8 mouse cellular contexts compared by ENCODE assay signal in the genomic region with DNA sequence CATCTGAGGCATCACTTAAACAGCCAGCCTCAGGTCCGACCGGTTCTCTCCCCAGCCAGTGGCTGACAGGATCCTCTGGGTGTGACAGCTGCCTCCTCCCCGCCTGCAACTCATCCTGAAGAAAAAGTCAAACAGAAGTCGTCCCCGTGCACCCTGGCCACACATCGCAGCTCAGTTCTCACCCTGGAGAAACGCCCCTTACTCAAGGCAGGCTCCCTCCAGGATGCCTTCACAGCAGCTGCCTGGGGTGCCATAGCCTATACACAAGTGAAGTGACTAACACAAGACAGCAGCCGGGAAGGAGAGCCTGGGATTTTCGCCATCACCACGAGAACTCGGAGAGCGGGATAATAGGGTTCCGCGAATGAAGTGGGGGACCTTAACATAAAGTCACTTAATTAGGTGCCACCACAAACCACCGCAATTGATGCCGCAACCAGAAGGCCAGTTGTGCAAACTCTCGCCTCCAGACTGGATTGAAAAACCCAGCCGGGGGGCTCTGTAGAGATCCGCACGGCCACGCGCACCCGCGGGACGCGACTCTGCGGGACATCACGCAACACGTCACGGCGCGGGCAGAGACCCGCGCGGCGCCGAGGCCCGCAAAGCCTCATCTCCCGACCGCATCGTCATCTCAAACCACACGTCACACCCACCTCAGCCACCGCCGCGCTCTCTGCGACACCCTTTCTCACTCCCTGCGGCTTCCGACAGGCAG. TPM values are rescaled to one million over a fixed set of nuclear protein-coding genes. Genes with fewer than 3 reads are reported as not detected.
DNase-seq lines count a peak whose midpoint lies in the region; ATAC-seq and TF ChIP-seq lines count a peak whose summit lies in the region.

No protein-coding gene starts in this region.

- H3K27ac ChIP-seq in left cerebral cortex, adult 2 months, result peak overlapping the region; percentile 89
- H3K27ac ChIP-seq in heart, embryonic 16.5 days (ENCODE audit: low read length), result peak overlapping the region; percentile 59
- peak overlapping the region; percentile 88 for H3K27ac ChIP-seq in liver, embryonic 13.5 days
- H3K27ac ChIP-seq in neural tube, embryonic 14.5 days (ENCODE audit: low read depth, low read length), result peak overlapping the region; percentile 87

- peak overlapping the region; percentile 93 for H3K9ac ChIP-seq in heart, embryonic 16.5 days (ENCODE audit: low read length)
- peak overlapping the region; percentile 93 for H3K9ac ChIP-seq in liver, embryonic 13.5 days
- H3K9ac ChIP-seq in neural tube, embryonic 14.5 days (replicated peaks; ENCODE audit: low read depth, low read length), result peak overlapping the region; percentile 56

- WGBS in heart, embryonic 16.5 days, result under 1% methylated on average over 48 of the region's 48 CpGs
- under 1% methylated on average over 46 of the region's 48 CpGs for WGBS in liver, embryonic 13.5 days (ENCODE audit: insufficient replicate concordance)
- WGBS in neural tube, embryonic 14.5 days, result under 1% methylated on average over 48 of the region's 48 CpGs

- no peak for DNase-seq in left cerebral cortex, adult 2 months (ENCODE audit: extremely low spot score in 1 of 2, low spot score in 2 of 2)
- DNase-seq in left cerebral cortex, postnatal 4 days, result no peak
- DNase-seq in MEL-GATA-1-ER (ENCODE audit: extremely low read depth, low read depth), result peak; percentile 14
- DNase-seq in c-Kit-positive CD71-positive TER-119-positive erythroid progenitor cells, embryonic 14.5 days (ENCODE audit: low spot score), result peak; percentile 29
- peak; percentile 18 for DNase-seq in liver, embryonic 13.5 days
- DNase-seq in right cerebral cortex, postnatal 14 days, result no peak

- no peaks in the 10 kb centered on the region for H3K27me3 ChIP-seq in heart, embryonic 16.5 days (ENCODE audit: control insufficient read depth, insufficient read depth, low read length)
- no peaks in the 10 kb centered on the region for H3K27me3 ChIP-seq in liver, embryonic 13.5 days
- H3K27me3 ChIP-seq in neural tube, embryonic 14.5 days (ENCODE audit: control insufficient read depth, insufficient read depth, low read length), result no peaks in the 10 kb centered on the region

- peak overlapping the region; percentile 78 for H3K4me2 ChIP-seq in heart, embryonic 16.5 days (ENCODE audit: low read depth, low read length)
- peak overlapping the region; percentile 95 for H3K4me2 ChIP-seq in liver, embryonic 13.5 days
- H3K4me2 ChIP-seq in neural tube, embryonic 14.5 days (ENCODE audit: low read depth, low read length), result peak overlapping the region; percentile 77

- ATAC-seq in heart, embryonic 16.5 days (replicated peaks; ENCODE audit: extremely low read depth, insufficient read depth, low FRiP score), result peak; percentile 31; the same call in 1 of the 2 replicates
- ATAC-seq in liver, embryonic 13.5 days (ENCODE audit: low read depth), result peak; percentile 70
- ATAC-seq in neural tube, embryonic 14.5 days (ENCODE audit: low read depth), result peak; percentile 85

- H3K36me3 ChIP-seq in heart, embryonic 16.5 days (ENCODE audit: control insufficient read depth, insufficient read depth), result peaks cover 7% of the 10 kb centered on the region; the same call in 1 of the 2 replicates
- peaks cover 17% of the 10 kb centered on the region for H3K36me3 ChIP-seq in liver, embryonic 13.5 days
- no peaks in the 10 kb centered on the region; the same call in none of the 2 replicates for H3K36me3 ChIP-seq in neural tube, embryonic 14.5 days (ENCODE audit: control insufficient read depth, insufficient read depth, low read length)

- intact Hi-C loops in left cerebral cortex, adult 2 months (cut with DNase I), result no loop called here
- intact Hi-C loops in left cerebral cortex, postnatal 4 days (cut with DNase I), result no loop called here

- H3K9me3 ChIP-seq in heart, embryonic 16.5 days (replicated peaks; ENCODE audit: control insufficient read depth, low read length), result no peaks in the 10 kb centered on the region
- no peaks in the 10 kb centered on the region for H3K9me3 ChIP-seq in liver, embryonic 13.5 days (replicated peaks)
- H3K9me3 ChIP-seq in neural tube, embryonic 14.5 days (ENCODE audit: control insufficient read depth, low read length), result no peaks in the 10 kb centered on the region

- H3K4me1 ChIP-seq in heart, embryonic 16.5 days (ENCODE audit: control insufficient read depth, insufficient read depth, low read length), result peaks cover 8% of the 10 kb centered on the region
- peaks cover 29% of the 10 kb centered on the region for H3K4me1 ChIP-seq in liver, embryonic 13.5 days (replicated peaks)
- peaks cover 11% of the 10 kb centered on the region for H3K4me1 ChIP-seq in neural tube, embryonic 14.5 days (ENCODE audit: control insufficient read depth, insufficient read depth, low read length)

- no peak for TF ChIP-seq CTCF in left cerebral cortex, adult 2 months (IDR thresholded peaks at IDR 0.05)

- H3K4me3 ChIP-seq in left cerebral cortex, adult 2 months, result peak overlapping the region; percentile 86
- H3K4me3 ChIP-seq in heart, embryonic 16.5 days (ENCODE audit: low read length), result peak overlapping the region; percentile 84
- H3K4me3 ChIP-seq in liver, embryonic 13.5 days (replicated peaks), result peak overlapping the region; percentile 97
- peak overlapping the region; percentile 51 for H3K4me3 ChIP-seq in neural tube, embryonic 14.5 days (ENCODE audit: low read depth, low read length)

RNA-seq across cellular contexts. Expression of a gene that starts 0.5 kb away (rescaled TPM):
- 10 to 100 TPM; 43.8 to 47.1 TPM for total RNA-seq in left cerebral cortex, adult 2 months (2021)
- total RNA-seq in left cerebral cortex, postnatal 4 days (2021), result 10 to 100 TPM; 32.0 to 40.9 TPM
- polyA plus RNA-seq in heart, embryonic 16.5 days (2015; fragmentation: Nextera tagmentation; extraction: Ambion mirVana), result 12.9 and 13.9 TPM in 2 replicates
- polyA plus RNA-seq in liver, embryonic 13.5 days (2015; fragmentation: Nextera tagmentation; extraction: Ambion mirVana), result 8.9 and 12.3 TPM in 2 replicates
- polyA plus RNA-seq in neural tube, embryonic 14.5 days (2014; fragmentation: Nextera tagmentation; extraction: Ambion mirVana), result 21.7 and 27.1 TPM in 2 replicates

RNA-seq across cellular contexts. Expression of a gene that starts 30.2 kb away (rescaled TPM):
- 1 to 10 TPM; 8.0 to 8.5 TPM for total RNA-seq in left cerebral cortex, adult 2 months (2021)
- 1 to 10 TPM; 2.5 to 4.3 TPM for total RNA-seq in left cerebral cortex, postnatal 4 days (2021)
- polyA plus RNA-seq in heart, embryonic 16.5 days (2015; fragmentation: Nextera tagmentation; extraction: Ambion mirVana), result 0.11 and 0.17 TPM in 2 replicates
- polyA plus RNA-seq in liver, embryonic 13.5 days (2015; fragmentation: Nextera tagmentation; extraction: Ambion mirVana), result not detected in 2 replicates
- polyA plus RNA-seq in neural tube, embryonic 14.5 days (2014; fragmentation: Nextera tagmentation; extraction: Ambion mirVana), result 0.78 and 1.1 TPM in 2 replicates

RNA-seq across cellular contexts. Expression of a gene that starts 30.4 kb away (rescaled TPM):
- 10 to 100 TPM; 51.5 to 58.5 TPM for total RNA-seq in left cerebral cortex, adult 2 months (2021)
- 10 to 100 TPM; 35.2 to 37.3 TPM for total RNA-seq in left cerebral cortex, postnatal 4 days (2021)
- polyA plus RNA-seq in heart, embryonic 16.5 days (2015; fragmentation: Nextera tagmentation; extraction: Ambion mirVana), result 83.1 and 87.0 TPM in 2 replicates
- 64.2 and 70.9 TPM in 2 replicates for polyA plus RNA-seq in liver, embryonic 13.5 days (2015; fragmentation: Nextera tagmentation; extraction: Ambion mirVana)
- 64.1 and 66.0 TPM in 2 replicates for polyA plus RNA-seq in neural tube, embryonic 14.5 days (2014; fragmentation: Nextera tagmentation; extraction: Ambion mirVana)

Comparison
In these comparisons a context has a peak if more than half of its experiments do, and no peak if none do; other contexts are left out.
1. DNase-seq: peak in MEL-GATA-1-ER (single experiment), c-Kit-positive CD71-positive TER-119-positive erythroid progenitor cells, embryonic 14.5 days (single experiment) and liver, embryonic 13.5 days (single experiment); none in left cerebral cortex, adult 2 months (0 of 2), left cerebral cortex, postnatal 4 days (single experiment) and right cerebral cortex, postnatal 14 days (single experiment).
2. ATAC-seq: peak in every context shown above with its lines; median percentile 85 in neural tube, embryonic 14.5 days; 70 in liver, embryonic 13.5 days; 31 in heart, embryonic 16.5 days.
3. Peak in every context shown above with its lines, with median percentiles within 50 percentile points of each other: H3K27ac ChIP-seq, H3K4me3 ChIP-seq, H3K4me2 ChIP-seq and H3K9ac ChIP-seq.